Mouse (Mus musculus) embryo, embryonic 11.5 days (tissue): Measurements from ENCODE around the gene Negr1.

ENCODE experiments used
- DNase-seq: peaks from one replicate; pipeline ENCODE4 v3.0.0-alpha.2; 2012; ENCODE audit warnings: low read depth, low spot score

The Negr1 gene

GRCm38 (mm10) chr3:156561524-156562423 is at the start of gene Negr1:
TSS of gene Negr1 (plus strand) at chr3:156561794.
- DNase-seq: peak; percentile 47

- no peak for DNase-seq
Observed at GRCm38 (mm10) chr3:156526461-156526933, 35.1 kb upstream of the Negr1 start.

DNA sequence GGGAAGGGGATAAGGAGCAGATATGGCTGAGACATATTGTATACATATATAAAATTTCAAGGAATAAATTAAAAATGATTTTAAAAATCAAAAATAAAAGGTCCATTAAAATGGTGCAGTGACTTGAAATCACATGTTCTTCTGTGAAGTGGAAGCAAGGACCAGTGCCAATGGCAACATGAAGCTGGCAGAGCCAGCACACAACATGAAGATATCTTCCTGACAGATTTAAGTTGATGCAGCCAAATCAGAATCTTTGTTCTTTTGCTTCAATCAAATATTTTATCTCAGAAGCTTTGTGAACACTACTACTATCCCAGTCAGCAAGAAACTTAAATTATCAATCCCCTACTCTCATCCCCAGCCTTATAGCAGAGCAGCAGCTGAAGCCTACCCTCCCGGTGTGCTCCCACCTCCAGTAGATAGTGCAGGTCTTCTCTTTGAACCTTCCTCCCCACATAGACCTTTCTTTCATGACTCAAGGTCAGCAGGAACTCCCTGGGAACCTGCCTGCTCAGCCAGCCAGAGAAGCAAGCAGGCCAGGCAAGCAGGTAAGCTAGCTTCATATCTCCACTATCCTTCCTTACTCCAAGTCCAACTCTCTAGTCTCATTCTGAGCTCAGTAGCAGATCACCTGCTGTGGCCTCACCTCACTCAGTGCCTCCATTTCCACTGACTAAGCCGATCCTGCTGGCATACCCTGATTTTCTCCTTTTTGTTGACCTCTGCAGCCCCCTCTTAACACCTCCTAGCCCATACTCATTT is 34.2 kb upstream of the Negr1 start:
- no peak for DNase-seq

DNA sequence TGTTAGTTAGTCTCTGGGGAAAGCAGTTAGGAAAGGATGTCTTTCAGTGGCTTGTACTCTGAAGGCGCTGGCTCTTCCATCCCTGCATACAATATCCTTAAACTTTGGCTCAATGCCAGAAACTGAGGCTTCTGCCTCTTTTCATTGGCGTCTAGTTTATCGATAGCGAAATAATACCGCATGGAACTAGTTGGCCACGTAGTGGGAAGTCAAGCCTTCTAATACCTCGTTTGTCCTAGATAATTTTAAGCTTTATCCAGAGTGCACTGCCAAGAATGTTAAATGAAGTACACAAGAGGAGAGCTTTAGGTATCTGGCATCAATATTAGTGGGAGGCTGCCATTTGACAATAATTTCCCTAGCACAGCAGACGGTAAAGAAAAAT is 2.2 kb upstream of the Negr1 start:
- DNase-seq: no peak

GRCm38 (mm10) chr3:156559826-156560471 is 1.6 kb upstream of the Negr1 start:
- DNase-seq: no peak

DNA sequence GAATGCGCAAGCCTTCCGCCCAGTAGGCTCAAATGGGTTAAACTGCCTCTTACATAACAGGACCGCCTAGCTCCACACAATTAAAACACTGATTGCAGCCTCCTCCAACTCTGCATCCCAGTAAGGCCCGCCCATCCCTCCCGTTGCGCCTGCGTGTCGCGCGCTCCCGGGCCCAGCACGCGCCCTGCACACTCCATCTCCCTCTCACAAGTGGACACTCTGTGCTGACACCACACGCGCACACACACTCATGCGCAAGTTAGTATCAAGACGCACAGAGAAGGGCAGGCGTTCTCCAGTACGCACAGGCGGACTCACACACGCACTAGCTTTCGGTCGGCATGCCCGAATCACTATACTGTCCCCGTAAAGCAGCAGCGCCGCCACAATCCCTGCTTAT is 828 bp upstream of the Negr1 start:
- peak; percentile 64 for DNase-seq

DNA sequence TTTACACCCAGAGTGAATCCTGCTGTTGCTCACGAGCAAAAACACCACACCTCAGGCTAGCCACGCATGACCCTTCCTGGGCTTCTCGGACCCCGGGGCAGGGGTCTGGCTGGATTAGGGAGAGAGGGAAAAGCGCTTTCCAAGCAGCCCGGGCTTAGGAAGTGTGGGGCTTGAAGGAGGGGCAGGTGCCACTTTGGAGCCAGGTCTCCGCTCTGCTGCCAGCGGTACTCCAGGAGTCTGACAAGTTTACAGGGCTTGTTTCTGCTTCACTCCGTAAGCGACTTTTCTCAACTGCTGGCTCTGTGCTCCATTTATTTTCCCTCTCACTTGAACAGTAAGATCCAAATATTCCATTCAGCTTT is 811 bp downstream of the Negr1 start:
- DNase-seq: no peak

GRCm38 (mm10) chr3:156562796-156563195 is 1.2 kb downstream of the Negr1 start:
- DNase-seq: no peak

DNA sequence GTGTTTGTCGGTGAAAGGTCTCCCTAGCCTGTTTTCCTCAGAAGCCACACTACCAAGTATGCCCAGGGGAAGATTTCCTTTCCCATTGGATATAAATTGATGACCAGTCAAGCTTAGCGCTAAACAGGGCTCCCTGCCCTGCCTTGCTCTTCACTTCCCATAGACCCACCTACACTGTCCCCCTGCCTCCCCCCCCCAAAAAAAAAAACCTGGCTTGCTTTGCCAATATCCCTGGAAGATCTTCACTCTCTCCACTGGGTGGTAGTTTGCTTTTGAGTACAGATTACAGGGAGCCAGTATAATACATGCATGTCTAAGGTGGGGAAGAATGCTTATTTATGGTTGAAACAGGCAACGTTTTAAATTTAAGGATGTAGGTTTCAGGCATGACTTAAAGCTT is 1.8 kb downstream of the Negr1 start:
- DNase-seq: no peak

GRCm38 (mm10) chr3:156573465-156573864 is 11.9 kb downstream of the Negr1 start:
- DNase-seq: no peak

- DNase-seq: no peak
Observed at GRCm38 (mm10) chr3:156576292-156576691, 14.7 kb downstream of the Negr1 start.

GRCm38 (mm10) chr3:156590612-156591011 is 29.0 kb downstream of the Negr1 start:
- DNase-seq: no peak

GRCm38 (mm10) chr3:156591125-156591524 is 29.5 kb downstream of the Negr1 start:
- no peak for DNase-seq

DNA sequence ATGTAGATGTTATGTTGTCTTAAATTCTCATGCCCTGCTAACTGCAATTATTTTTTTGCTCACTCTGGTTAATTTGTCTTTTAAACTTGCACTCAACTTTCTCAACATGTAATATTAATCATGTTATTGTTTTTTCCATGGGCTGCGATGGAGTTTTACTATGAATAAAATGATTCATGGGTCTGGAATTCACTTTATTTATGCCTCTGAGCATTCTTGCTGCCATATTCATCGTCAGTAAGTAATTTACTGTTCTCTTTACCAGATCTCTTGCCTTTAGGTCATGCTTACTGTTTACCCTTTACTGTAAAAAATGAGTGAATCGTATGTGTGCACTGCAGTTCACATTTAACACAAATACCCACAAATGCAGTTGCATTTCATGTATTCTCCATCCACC is 45.3 kb downstream of the Negr1 start:
- DNase-seq: no peak

- no peak for DNase-seq
Observed at GRCm38 (mm10) chr3:156619921-156620320, 58.3 kb downstream of the Negr1 start.

DNA sequence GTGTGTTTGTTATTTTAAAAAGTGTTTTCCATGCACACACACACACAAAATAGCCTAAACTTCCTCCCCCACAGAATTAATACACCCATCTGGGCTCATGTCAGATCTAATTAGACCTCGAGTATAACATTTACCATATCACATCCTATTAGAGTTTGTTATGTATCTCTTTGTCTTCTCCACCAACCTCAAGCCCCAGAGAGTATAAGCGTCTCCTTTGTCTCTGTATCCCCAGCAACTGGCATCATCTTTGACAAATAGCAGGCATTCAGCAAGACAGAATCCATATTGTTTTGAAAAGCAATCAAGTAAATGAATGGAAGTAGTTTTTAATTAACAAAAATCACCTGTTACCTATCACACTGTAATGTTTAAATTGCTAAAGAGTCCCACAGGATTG is 67.0 kb downstream of the Negr1 start:
- no peak for DNase-seq

DNA sequence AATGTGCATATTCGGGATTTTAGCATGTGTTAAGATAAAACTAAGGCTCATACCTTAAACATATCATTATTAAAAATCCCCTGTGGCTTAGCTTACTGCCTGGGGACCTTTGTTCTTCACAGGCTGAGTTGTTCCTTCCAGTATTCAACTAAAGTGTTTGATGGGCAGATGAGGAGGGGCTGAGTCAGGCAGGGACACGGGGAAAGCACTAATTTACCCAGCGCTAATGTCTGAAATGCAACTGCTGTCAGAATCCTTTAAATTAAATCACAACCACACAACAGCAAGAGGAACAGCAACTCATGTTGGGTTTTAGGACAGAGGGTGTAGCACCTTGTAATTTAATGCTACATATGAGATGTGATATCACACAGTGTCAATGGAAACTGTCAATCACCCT is 71.3 kb downstream of the Negr1 start:
- DNase-seq: no peak

GRCm38 (mm10) chr3:156639382-156639781 is 77.8 kb downstream of the Negr1 start:
- DNase-seq: no peak

- peak; percentile 29 for DNase-seq
Observed at GRCm38 (mm10) chr3:156643710-156644363, 82.2 kb downstream of the Negr1 start.

GRCm38 (mm10) chr3:156648378-156648777 is 86.8 kb downstream of the Negr1 start:
- DNase-seq: no peak

GRCm38 (mm10) chr3:156662553-156662952 is 101.0 kb downstream of the Negr1 start:
- DNase-seq: no peak

DNA sequence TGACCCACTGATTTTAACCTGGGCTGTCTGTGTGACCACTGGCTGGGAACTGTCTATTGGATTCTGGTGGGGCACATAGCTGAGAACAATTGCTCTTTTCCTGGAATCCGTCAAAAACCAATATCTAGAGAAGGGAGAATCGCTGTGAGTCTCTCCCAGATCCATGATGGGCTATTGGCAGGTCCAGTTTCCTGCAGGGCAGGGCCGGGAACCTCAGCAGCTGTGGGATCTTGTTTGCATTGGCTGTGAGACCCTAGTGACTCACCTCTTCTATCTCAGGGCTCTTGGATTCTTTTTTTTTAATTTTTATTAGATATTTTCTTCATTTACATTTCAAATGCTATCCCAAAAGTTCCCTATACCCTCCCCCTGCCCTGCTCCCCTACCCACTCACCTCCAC is 111.0 kb downstream of the Negr1 start:
- no peak for DNase-seq
